21 mouse cellular contexts compared by ENCODE assay signal in genomic region chr1:175415728-175416127, GRCm38 (mm10).
DNase-seq lines count a peak whose midpoint lies in the region; ATAC-seq lines count a peak whose summit lies in the region.
"Had no signal": no experiment of that assay in that cellular context is flagged by ENCODE, and none has a peak within 500 bp of the region (broad histone marks: within the 10 kb centered on the region; RNA-seq: fewer than 3 reads in every experiment).

No protein-coding gene starts in this region.

- no peak overlapping the region for H3K4me2 ChIP-seq in forebrain, embryonic 12.5 days
- no peak overlapping the region for H3K4me2 ChIP-seq in forebrain, embryonic 16.5 days (ENCODE audit: low read length)
- H3K4me2 ChIP-seq in limb, embryonic 11.5 days (ENCODE audit: low read depth, severe bottlenecking) = no peak overlapping the region
- H3K4me2 ChIP-seq in midbrain, embryonic 16.5 days (ENCODE audit: low read length) = 0 out of 2 replicates have a peak overlapping the region, but pooled peaks have one; percentile 3
- H3K4me2 ChIP-seq: embryonic facial prominence, embryonic 15.5 days had no signal

- no peak overlapping the region for H3K27ac ChIP-seq in forebrain, embryonic 12.5 days
- H3K27ac ChIP-seq in forebrain, embryonic 16.5 days (ENCODE audit: low read length) = no peak overlapping the region
- no peak overlapping the region for H3K27ac ChIP-seq in limb, embryonic 11.5 days (replicated peaks; ENCODE audit: low read depth, low read length)
- no peak overlapping the region for H3K27ac ChIP-seq in limb, embryonic 10.5 days
- H3K27ac ChIP-seq in midbrain, embryonic 16.5 days (ENCODE audit: low read length) = 0 out of 2 replicates have a peak overlapping the region, but pooled peaks have one; percentile 7
- H3K27ac ChIP-seq: embryonic facial prominence, embryonic 15.5 days; heart, embryonic 10.5 days; hindbrain, embryonic 10.5 days had no signal

- H3K4me1 ChIP-seq in forebrain, embryonic 12.5 days = peaks cover 6% of the 10 kb centered on the region
- no peaks in the 10 kb centered on the region for H3K4me1 ChIP-seq in forebrain, embryonic 16.5 days (replicated peaks; ENCODE audit: control insufficient read depth, insufficient read depth, low read length)
- H3K4me1 ChIP-seq in limb, embryonic 11.5 days (ENCODE audit: control insufficient read depth, insufficient read depth, low read length) = no peaks in the 10 kb centered on the region
- no peaks in the 10 kb centered on the region for H3K4me1 ChIP-seq in limb, embryonic 10.5 days
- peaks cover 7% of the 10 kb centered on the region for H3K4me1 ChIP-seq in midbrain, embryonic 16.5 days (ENCODE audit: control insufficient read depth, insufficient read depth, low read length)
- H3K4me1 ChIP-seq: embryonic facial prominence, embryonic 15.5 days; hindbrain, embryonic 10.5 days had no signal

- 15% methylated on average over 9 of the region's 9 CpGs for WGBS in forebrain, embryonic 12.5 days
- WGBS in forebrain, embryonic 16.5 days = 5% methylated on average over 9 of the region's 9 CpGs
- WGBS in limb, embryonic 11.5 days = 64% methylated on average over 9 of the region's 9 CpGs
- 73% methylated on average over 9 of the region's 9 CpGs for WGBS in limb, embryonic 10.5 days
- WGBS in midbrain, embryonic 16.5 days = 33% methylated on average over 9 of the region's 9 CpGs

- no peaks in the 10 kb centered on the region for H3K27me3 ChIP-seq in forebrain, embryonic 12.5 days
- no peaks in the 10 kb centered on the region for H3K27me3 ChIP-seq in forebrain, embryonic 16.5 days (replicated peaks; ENCODE audit: control insufficient read depth, insufficient read depth, low read length)
- H3K27me3 ChIP-seq in limb, embryonic 11.5 days (ENCODE audit: control insufficient read depth, insufficient read depth, low read length) = no peaks in the 10 kb centered on the region
- H3K27me3 ChIP-seq in limb, embryonic 10.5 days (ENCODE audit: low read depth, poor library complexity, severe bottlenecking) = no peaks in the 10 kb centered on the region
- no peaks in the 10 kb centered on the region for H3K27me3 ChIP-seq in midbrain, embryonic 16.5 days (ENCODE audit: control insufficient read depth, insufficient read depth, low read depth, low read length)
- H3K27me3 ChIP-seq: embryonic facial prominence, embryonic 15.5 days; Patski had no signal

- no peak overlapping the region for H3K9ac ChIP-seq in forebrain, embryonic 12.5 days
- H3K9ac ChIP-seq in forebrain, embryonic 16.5 days (replicated peaks; ENCODE audit: low read depth, low read length) = no peak overlapping the region
- no peak overlapping the region for H3K9ac ChIP-seq in limb, embryonic 11.5 days (ENCODE audit: low read length)
- no peak overlapping the region for H3K9ac ChIP-seq in midbrain, embryonic 16.5 days (ENCODE audit: low read depth, low read length)
- H3K9ac ChIP-seq: embryonic facial prominence, embryonic 15.5 days had no signal

- peak; percentile 13 for DNase-seq in limb, embryonic 11.5 days (ENCODE audit: low spot score)
- no peak for DNase-seq in limb, embryonic 10.5 days (ENCODE audit: low spot score)
- DNase-seq in Muller cell, postnatal 12 days (ENCODE audit: inconsistent ontology term) = peak; percentile 6
- no peak for DNase-seq in adrenal gland, postnatal 36 days
- DNase-seq: adrenal gland, adult 8-10 months; cerebellum, adult 2 months; gastrocnemius, postnatal 10 days; kidney, adult 18-20 months; left cerebral cortex, postnatal 4 days; right cerebral cortex, postnatal 4 days; thymus, postnatal 14 days had no signal

- ATAC-seq in forebrain, embryonic 12.5 days (ENCODE audit: low FRiP score) = peak; percentile 69
- no peak for ATAC-seq in forebrain, embryonic 16.5 days
- ATAC-seq in limb, embryonic 11.5 days (ENCODE audit: insufficient number of reproducible peaks, low FRiP score, low TSS enrichment, low read depth) = no peak
- 0 out of 2 replicates have a peak, but pooled peaks have one; percentile 33 for ATAC-seq in midbrain, embryonic 16.5 days
- ATAC-seq: CD4-positive, CD25-positive, alpha-beta regulatory T cell, adult 4 months; inflammation-experienced regulatory T-cells, adult 6 months; lung, postnatal 0 days; Patski had no signal

- no peak overlapping the region for H3K4me3 ChIP-seq in forebrain, embryonic 12.5 days (replicated peaks)
- H3K4me3 ChIP-seq in forebrain, embryonic 16.5 days (replicated peaks; ENCODE audit: low read length) = no peak overlapping the region
- H3K4me3 ChIP-seq in limb, embryonic 11.5 days (ENCODE audit: low read depth, low read length) = no peak overlapping the region
- no peak overlapping the region for H3K4me3 ChIP-seq in limb, embryonic 10.5 days
- H3K4me3 ChIP-seq in midbrain, embryonic 16.5 days (ENCODE audit: low read depth, low read length) = no peak overlapping the region
- H3K4me3 ChIP-seq: embryonic facial prominence, embryonic 15.5 days; heart, embryonic 10.5 days; hindbrain, embryonic 10.5 days had no signal

- H3K36me3 ChIP-seq in forebrain, embryonic 12.5 days (replicated peaks) = no peaks in the 10 kb centered on the region
- H3K36me3 ChIP-seq in forebrain, embryonic 16.5 days (ENCODE audit: control insufficient read depth, insufficient read depth) = no peaks in the 10 kb centered on the region
- no peaks in the 10 kb centered on the region for H3K36me3 ChIP-seq in limb, embryonic 11.5 days (ENCODE audit: control insufficient read depth, insufficient read depth, low read length)
- no peaks in the 10 kb centered on the region for H3K36me3 ChIP-seq in limb, embryonic 10.5 days
- no peaks in the 10 kb centered on the region for H3K36me3 ChIP-seq in midbrain, embryonic 16.5 days (ENCODE audit: control insufficient read depth, insufficient read depth, low read length)
- H3K36me3 ChIP-seq: embryonic facial prominence, embryonic 15.5 days; heart, embryonic 10.5 days; hindbrain, embryonic 10.5 days had no signal

- H3K9me3 ChIP-seq in forebrain, embryonic 12.5 days = no peaks in the 10 kb centered on the region
- H3K9me3 ChIP-seq in forebrain, embryonic 16.5 days (ENCODE audit: control insufficient read depth, low read length) = no peaks in the 10 kb centered on the region
- no peaks in the 10 kb centered on the region for H3K9me3 ChIP-seq in limb, embryonic 11.5 days (ENCODE audit: control insufficient read depth, low read length)
- H3K9me3 ChIP-seq in limb, embryonic 10.5 days (replicated peaks) = no peaks in the 10 kb centered on the region
- H3K9me3 ChIP-seq in midbrain, embryonic 16.5 days (replicated peaks; ENCODE audit: control insufficient read depth, low read length, poor library complexity, severe bottlenecking) = no peaks in the 10 kb centered on the region
- H3K9me3 ChIP-seq: embryonic facial prominence, embryonic 15.5 days; heart, embryonic 10.5 days; hindbrain, embryonic 10.5 days had no signal

Comparison
In these comparisons a context has a peak if more than half of its experiments do, and no peak if none do; other contexts are left out.
1. ATAC-seq: peak in forebrain, embryonic 12.5 days (single experiment) and midbrain, embryonic 16.5 days (single experiment); none in forebrain, embryonic 16.5 days (single experiment) and limb, embryonic 11.5 days (single experiment).
2. DNase-seq: peak in limb, embryonic 11.5 days (single experiment) and Muller cell, postnatal 12 days (single experiment); none in limb, embryonic 10.5 days (single experiment) and adrenal gland, postnatal 36 days (0 of 2).